Mouse (Mus musculus) liver, embryonic 14.5 days (tissue): ENCODE data around the gene Mast3.

ENCODE experiments used
- CTCF ChIP-seq: IDR thresholded peaks from 2 replicates; pipeline ENCODE4 v1.5.1; 2016; ENCODE audit warnings: antibody characterized with exemption, low read depth, control low read depth
- EP300 ChIP-seq: IDR thresholded peaks from 2 replicates; pipeline ENCODE4 v1.6.1; 2016; ENCODE audit warnings: antibody characterized with exemption, low read depth

- TF ChIP-seq CTCF (no peak), EP300 (no peak)
These were observed 1.9 kb downstream of the Mast3 start for GRCm38 (mm10) chr8:70802786-70803510.
